Mouse (Mus musculus) frontal cortex, adult 2 months (tissue): ENCODE results near the gene Gsta1. TPM values are rescaled to one million over a fixed set of nuclear protein-coding genes. Genes with fewer than 3 reads are reported as not detected.
"Not testable (repeated sequence)": the region's sequence is repeated elsewhere in the genome, so short reads cannot be mapped to it uniquely, and the experiment has no call there.

Source experiments
- DNase-seq, 2 experiments: peaks; one replicate each; pipeline ENCODE4 v3.0.0; 2022; ENCODE audit warnings: low spot score in 1 of 2; ENCODE audit errors: extremely low spot score in 1 of 2
- polyA plus RNA-seq: library from polyadenylated mRNA; depleted of rRNA; stranded (reverse); fragments of >200 nt; gene quantifications from 2 replicates; pipeline ENCODE4 v1.2.3, GENCODE M21; 2012; rRNA removed

The Gsta1 gene
- polyA plus RNA-seq, result not detected in 2 replicates

DNA sequence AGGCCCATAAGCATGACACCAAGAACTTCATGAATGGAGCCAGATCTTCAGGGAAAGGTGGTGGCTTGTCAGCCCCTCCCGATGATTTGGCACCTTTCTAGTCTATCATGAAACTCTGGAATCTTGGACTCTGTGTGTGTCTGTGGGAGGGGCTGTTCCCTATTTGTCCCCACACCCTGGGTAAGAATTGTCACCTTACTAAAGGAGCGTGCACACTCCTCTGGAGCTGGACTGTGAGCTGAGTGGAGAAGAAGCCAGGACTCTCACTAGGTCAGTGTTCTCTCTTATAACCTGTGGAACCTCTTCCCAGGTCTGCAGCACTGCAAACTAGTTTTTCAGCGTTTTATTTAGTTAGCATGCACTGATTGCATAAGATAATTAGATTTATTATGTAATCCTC, at the start of gene Gsta1:
TSS of gene Gsta1 (plus strand) at position 196 of the 400 bp plus-strand sequence.
- not testable (repeated sequence) for DNase-seq

DNA sequence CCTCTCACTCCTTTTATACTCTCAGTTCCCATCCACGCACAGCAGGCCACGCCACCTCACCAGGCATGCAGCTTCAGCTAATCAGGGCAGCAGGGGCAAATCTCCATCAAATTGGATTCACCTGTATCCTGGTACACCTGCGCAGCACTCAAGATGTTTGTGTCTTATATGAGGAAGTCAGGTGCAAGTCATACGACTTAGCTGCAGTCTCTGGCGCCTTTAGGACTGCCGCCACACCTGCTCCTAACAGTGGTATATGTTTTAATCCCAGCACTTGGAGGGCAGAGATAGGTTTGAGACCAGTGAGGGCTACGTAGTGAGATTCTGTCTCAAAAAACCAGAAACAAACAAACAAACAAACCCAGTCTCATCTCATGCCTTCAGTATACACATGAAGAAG, 48.0 kb upstream of the Gsta1 start, which contains the start of gene Gsta4:
TSS of gene Gsta4 (plus strand) at position 301 of the 400 bp plus-strand sequence.
- not testable (repeated sequence) for DNase-seq

DNA sequence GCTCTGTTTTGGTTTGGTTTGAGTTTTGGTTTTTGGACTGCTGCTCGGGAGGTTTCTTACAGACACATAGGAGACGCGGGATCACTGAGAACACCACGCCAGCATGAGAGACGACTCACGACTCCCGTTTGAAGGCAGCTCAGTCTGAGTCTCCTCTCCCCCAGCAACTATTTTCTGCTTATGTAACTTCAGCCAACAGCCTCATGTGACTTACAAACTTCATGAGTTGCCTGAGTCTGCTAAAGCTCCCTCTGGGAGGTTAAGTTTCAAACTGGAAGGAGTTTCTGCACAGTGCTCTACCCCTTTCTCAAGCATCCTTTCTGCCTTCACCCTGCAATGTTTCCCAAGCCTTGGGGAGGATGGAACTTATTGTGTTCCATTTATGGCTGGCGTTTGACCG, 44.8 kb upstream of the Gsta1 start:
- DNase-seq, result no peak

DNA sequence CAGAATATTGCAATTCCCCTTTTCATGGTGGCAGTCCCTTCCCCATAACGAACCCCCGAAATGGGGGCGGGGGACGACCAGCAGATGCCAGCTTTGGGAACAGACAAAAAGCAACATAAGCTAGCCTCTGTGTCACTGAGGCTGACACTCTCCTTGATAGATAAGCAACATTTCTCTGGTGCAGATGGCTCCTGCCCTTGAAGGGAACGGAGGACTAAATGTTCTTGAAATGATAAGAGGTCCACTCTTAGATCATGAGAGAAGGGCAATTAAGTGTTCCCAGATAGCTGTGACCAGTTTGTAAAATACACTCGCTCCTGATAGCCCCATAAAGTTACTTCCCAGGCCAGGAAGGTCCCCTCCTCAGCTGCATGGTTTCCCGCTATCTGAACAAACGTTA, 41.5 kb upstream of the Gsta1 start:
- no peak for DNase-seq

DNA sequence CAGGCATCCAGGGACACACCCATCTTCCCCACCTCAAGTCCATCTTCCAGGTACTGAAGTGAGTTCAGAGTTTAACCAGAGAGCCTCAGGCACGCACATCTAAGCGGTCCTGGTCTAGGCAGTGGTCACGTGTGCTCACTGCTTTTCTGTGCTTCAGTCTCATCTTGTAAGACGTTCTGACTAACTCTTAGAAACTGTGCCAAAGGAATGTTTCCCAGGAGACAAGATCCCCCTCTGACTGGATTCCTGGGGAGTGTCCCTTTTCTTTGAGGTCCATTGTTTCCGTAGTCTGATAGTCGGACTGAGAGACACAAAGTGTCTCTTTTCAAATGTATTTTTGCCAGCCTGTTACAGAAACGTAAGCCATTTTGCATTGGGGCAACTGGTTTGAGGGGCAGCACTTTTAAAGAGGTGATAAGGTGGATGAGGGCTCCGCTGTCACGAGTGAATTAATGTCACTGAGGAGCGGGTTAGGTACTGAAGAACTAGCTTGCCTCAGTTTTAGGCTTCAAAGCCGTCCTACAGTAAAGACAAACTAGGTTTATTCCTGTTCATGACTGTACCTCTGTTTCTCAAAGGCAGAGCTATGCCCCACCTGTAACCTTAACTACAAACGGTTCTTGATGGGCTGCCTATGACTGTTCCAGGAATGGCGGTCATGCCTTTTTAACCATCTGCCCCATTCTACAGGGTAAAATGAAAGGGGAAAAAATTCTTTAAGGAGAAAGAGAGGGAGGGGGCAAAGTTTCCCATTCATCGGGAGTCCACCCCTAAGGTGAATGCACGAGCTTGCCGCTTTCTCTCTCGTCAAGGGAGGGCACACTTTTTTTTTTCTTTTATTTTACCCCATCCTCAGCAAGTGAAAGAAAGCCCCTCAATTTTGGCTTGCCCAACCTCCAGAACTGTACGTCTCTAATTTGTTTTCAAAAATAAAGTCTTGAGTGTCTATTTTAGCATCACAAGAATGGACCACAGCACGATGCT, 39.5 kb upstream of the Gsta1 start:
- DNase-seq, result peak in 1 of 2 experiments; percentile 24

DNA sequence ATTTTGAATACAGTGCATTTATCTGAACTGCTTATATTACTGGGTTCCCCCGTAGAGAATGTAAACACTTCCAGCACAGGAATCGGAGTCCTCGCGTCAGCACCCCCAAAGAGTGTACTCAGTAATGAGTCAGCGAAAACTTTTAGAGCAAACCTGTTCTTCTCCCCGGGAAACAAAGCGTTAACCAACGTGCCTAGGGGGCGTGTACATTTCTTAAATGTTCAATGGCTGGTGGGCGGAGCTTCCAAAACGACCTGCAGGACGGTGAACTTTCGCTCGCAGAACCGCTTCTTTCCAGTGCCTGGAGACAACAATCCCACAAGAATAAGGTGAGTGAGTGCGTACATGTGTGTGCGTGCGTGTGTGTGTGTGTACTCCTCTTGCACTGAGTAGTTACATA, 38.7 kb upstream of the Gsta1 start:
- DNase-seq, result peak in 1 of 2 experiments; percentile 44

DNA sequence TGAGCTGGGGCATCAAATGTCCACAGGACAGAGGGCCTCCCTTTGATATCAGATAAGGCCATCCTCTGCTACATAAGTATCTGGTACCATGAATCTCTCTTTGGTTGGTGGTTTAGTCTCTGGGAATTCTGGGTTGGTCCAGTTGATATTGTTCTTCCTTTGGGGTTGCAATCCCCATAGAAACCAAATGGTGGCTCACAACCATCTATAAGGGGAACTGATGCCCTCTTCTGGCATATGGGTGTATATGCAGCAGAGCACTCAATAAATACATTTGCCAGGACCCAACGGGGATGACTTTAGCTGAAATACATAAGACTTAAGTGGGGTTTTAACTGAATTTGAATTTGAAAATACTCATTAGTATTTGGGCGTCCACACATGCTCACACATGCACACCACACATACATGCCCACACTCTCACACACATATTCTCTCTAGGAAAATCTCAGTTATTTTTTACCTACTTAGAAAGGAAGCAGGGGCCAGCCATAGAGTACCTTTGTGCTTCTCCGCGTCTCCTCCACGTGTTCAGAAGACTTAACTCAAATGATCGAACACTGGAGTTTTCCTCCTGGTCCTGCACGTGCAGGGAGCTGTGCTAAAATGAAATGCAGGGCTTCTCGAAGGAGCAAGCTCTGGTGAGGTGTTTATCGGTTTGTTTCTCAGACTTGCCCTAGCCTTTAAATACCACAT, 36.4 kb upstream of the Gsta1 start:
- DNase-seq, result peak in 1 of 2 experiments; percentile 69

DNA sequence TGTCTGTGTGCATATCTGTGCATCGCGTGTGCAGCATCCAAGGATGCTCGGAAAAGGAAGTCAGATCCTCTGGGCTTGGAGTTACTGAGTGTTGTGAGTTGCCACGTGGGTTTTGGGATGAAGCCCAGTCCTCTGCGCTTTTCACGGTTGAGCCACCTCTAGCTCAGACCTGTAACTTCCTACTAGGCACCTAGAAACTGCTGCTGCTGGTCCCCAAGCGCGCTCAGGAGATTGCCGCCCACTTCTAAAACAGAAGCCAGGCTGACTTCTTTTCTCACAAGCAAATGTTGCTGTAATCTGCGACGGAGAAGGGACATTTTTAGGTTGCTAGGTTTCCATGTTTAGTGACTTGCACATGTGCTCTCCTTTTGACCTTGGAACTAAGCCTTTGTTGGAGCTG, 35.4 kb upstream of the Gsta1 start:
- peak in 1 of 2 experiments; percentile 59 for DNase-seq

DNA sequence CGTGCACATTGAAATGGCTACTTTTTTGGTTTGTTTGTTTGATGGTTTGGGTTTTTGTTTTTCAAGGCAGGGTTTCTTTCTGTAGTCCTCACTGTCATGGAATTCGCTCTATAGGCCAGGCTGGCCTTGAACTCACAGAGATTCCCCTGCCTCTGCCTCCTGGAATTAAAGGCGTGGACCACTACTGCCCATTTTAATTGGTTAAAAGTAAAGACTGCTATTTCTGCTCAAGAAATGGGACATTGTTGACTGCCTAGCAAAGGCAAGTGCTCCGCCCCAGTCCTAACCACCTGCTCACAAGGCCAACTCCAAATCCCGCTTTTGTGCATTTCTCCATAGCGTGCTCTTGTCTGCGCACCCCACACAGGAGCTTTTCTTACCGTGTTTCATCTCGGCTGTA, 32.7 kb upstream of the Gsta1 start:
- DNase-seq, result no peak

DNA sequence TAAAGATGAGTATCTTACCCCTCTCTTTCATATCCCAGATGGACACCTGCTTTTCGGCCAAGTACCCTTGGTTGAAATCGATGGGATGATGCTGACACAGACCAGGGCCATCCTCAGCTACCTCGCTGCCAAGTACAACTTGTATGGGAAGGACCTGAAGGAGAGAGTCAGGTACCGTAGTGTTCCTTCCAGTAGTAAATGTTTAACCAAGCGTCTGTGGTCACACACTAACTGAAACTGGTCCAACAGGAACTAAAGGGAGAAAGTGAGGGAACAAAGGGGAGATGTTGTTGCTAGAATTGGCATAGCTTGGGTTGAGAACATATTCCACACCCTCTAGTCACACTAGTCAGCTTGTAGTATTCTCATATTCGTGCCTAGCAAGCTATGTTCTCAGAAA, 26.3 kb upstream of the Gsta1 start:
- no peak for DNase-seq

DNA sequence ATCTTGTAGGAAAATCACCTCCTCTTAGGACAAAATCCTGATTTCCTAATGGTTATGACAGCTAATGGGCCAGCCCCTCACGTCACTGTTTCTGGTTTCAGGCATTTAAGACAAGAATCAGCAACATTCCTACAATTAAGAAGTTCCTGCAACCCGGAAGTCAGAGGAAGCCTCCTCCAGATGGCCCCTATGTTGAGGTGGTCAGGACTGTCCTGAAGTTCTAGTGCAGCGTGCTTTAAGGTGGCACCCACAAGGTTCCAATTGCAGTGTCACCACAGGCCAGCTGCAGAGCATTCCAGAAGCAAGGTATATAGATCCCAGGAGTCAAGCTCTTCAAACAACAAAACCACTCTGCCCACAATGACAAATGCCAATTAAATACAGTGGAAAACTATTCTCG, 21.5 kb upstream of the Gsta1 start:
- no peak for DNase-seq

DNA sequence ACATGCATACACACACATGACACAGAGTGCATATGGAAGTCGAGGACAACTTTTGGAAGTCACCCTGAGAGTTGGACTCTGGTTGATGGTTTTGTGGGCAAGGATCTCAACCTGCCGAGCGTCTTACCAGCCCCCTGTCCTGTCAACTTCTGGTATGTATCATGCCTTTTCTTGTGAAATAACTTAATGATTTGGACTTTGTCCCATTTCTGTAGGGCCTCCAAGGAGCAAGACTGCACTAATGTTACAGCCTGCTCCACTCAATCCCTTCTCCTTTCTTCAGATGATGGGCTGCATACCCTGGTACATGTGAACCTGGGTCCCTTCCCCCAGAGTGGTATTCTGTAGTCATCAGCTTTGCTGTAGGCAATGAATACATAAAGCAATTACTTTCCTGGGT, 20.4 kb upstream of the Gsta1 start:
- no peak for DNase-seq

DNA sequence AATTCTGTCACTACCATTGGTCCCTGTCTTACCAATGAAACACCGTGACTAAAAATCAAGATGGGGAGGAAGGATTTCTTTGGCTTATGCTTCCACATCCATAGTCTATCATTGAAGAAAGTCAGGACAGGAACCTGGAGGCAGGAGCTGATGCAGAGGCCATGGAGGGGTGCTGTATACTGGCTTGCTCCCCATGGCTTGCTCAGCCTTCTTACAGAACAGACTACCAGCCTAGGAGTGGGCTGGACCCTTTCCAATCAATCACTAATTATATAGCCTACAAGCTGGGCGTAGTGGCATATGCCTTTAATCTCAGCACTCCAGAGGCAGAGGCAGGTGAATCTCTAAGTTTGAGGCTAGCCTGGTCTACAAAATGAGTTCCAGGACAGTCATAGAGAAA, 19.6 kb upstream of the Gsta1 start:
- DNase-seq, result no peak

DNA sequence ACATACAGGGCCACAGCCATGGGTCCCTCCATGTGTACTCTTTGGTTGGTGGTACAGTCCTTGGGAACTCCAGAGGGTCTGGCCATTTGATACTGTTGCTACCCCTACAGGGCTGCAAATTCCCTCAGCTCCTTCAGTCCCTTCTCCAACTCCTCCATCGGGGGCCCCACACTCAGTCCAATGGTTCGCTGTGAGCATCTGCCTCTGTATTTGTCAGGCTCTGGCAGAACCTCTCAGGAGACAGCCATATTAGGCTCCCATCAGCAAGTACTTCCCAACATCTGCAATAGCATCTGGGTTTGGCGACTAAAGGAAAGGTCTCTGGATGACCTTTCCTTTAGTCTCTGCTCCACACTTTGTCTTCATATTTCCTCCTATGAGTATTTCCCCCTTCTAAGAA, 18.9 kb upstream of the Gsta1 start:
- DNase-seq, result no peak

DNA sequence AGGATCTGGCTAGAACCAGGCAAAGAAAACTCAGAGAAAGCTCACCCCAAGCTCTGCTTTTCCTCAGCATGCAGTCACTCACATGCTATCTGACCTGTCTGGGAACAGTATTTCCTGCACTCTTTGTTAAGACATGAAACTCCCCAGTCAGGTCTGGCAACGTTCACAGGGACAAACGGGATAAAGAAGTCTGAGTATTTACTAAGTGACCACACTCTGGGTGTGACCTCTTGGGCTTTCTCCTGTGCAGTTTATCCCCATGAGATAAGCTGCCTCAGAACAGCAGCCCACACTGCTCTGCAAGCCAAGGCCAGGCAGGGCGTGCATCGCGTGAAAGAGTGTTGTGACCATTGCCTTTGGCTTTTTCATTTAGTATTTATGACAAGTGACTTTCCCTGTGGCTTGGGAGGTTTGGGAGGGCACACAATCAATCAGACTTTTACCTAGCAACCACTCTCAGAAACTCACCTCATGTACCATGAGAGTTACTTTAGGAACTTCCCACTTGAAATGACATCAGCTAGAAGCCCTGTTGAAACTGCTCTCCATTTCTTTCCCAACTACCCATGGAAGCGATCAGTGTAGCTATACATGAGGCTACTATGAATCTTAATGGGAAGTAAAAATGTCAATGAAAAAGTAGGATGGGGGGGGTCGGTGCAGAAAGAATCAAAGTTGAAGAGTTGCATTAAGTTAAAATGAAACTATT, 18.0 kb upstream of the Gsta1 start:
- no peak for DNase-seq

DNA sequence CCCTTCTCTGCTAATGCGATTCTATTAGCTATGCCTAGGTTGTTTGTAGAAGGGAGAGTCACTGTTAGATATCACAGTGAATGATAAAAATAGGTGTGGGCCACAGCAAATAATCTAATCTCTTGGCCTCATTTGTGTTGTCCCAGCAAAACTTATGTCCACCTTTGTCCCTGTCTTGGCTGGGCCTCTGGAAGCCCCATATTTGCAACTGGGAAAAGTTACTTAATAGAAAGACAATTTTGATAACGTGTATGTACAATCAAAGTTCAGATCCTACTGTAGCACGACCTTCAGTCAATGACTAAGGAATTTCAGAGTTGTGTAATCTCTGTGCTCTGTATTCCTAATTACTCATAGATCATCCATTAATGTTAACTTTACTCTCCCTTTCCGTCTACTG, 13.4 kb upstream of the Gsta1 start:
- DNase-seq, result no peak

DNA sequence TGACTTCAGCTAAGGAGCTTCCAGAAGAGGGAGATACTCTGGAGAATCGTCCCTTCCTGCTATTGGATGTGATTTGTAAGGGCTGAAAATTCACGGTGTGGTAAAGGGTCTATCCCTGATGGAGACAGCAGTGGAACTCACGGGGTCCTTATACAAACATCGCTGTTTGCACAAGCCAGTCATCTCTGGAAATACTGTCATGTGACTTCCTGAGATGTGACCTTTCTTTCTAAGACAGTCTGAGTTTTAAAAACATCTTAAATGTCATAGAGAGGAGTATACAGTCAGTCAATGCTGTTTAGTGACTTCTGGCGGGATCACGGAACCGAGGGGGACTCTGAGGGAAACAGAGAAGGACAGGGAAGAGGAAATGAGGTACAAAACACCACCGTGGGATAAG, 7.8 kb upstream of the Gsta1 start:
- no peak for DNase-seq

DNA sequence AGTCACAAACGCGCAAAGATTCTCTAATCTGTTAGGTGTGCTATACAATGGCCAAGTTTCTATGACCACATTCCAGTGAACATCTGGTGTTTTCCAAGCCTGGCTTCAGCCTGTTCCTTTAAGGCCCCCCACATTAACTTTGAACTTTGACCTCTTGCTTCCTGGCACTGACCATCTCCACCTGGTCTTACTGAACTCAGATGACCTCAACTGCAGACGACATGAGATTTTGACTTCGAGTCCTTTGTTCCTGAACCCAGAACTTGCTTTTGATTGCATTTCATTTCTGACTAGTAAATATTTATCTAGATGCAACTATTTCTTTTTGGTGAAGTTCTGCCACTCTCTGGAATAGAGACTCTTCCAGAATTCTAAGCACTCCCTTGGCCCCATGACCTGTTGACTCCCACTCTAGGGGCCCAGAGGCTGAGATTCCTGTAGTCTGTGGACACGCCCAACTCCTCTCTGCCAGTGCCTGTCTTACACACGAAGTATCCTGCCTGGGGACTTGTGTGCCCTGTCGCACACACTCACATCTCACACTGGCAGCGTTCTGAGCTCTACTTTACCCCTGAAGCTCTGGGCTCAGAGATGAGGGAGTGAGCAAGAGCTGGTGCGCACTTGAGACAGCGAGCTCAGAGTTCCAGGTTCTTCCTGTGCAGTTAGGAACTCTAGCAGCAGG, 7.1 kb upstream of the Gsta1 start:
- no peak for DNase-seq

DNA sequence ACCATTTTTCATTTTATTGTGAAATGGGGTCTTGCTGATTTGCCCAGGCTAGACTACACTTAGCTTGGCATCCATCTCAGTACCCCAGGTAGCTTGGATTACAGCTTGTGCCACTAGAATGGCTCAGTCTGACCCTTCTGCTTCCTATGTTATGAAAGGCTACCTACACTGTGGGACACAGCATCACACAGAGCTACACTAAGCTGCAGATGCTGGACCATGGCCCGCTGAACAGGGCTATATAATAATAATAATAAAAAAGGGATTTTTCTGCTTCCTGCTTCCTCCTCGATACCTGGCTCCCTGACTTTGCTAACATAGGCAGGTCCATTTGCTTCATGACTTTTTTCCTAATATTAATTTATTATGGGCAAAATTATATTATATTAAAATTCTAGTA, 6.0 kb upstream of the Gsta1 start:
- DNase-seq, result no peak

DNA sequence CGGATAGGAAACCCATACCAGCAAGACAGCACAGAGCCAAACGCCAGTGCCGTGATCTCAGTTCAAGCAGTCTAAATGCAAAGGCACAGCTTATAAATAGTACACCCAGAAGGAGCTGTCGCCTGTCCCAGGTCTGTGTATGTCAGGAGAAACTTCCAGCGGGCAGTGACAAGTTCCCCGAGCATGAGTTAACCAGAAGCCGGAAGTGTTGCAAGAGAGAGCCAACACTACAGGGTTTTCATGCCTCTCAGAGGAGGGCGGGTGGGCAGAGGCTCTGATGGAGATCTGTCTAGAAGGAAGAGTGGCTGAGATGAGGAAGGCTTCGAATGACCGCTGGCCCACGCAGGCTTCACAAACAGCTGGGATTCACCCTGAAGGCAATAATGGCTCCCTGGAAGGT, 5.2 kb upstream of the Gsta1 start:
- no peak for DNase-seq
